Mouse (Mus musculus) limb, embryonic 12.5 days (tissue): ENCODE data around the gene Cacna1e. TPM values are rescaled to one million over a fixed set of nuclear protein-coding genes. Genes with fewer than 3 reads are reported as not detected.

Experiments
- polyA plus RNA-seq: library from polyadenylated mRNA; unstranded; fragments of >200 nt; fragmentation: Nextera tagmentation; extraction: Ambion mirVana; gene quantifications from 2 replicates; pipeline ENCODE4 v1.2.1, GENCODE M21; 2016

The Cacna1e gene
- polyA plus RNA-seq, 1 experiment from 2014 or later: 1.2 TPM

Other genes starting within 250 kb of the Cacna1e start
- gene Ier5, start 215.1 kb upstream of the Cacna1e start, polyA plus RNA-seq: 15.8 and 16.1 TPM in 2 replicates